Mouse (Mus musculus): Measurements from ENCODE around the gene Pofut1.

Pofut1 gene

GRCm38 (mm10) chr2:153241250-153242014 is at the start of gene Pofut1, which contains the start of gene Plagl2:
TSS of gene Pofut1 (plus strand) at chr2:153241533.
TSS of gene Plagl2 (minus strand) at chr2:153241426.
- in situ Hi-C loops (cut with MboI; ENCODE audit: unreplicated experiment in 2 of 2) = loop anchor here (5.0 to 10.0 kb wide), 3 partner anchors 53 to 103 kb away; partner anchors contain the start of genes Asxl1 (in 2 of the 2) and Kif3b (in 1 of the 2)

GRCm38 (mm10) chr2:153194255-153194654 is 47.1 kb upstream of the Pofut1 start:
- in situ Hi-C loops (cut with MboI; ENCODE audit: unreplicated experiment in 2 of 2) = no loop called here

GRCm38 (mm10) chr2:153198485-153198884 is 42.8 kb upstream of the Pofut1 start:
- in situ Hi-C loops (cut with MboI; ENCODE audit: unreplicated experiment in 2 of 2) = no loop called here

- in situ Hi-C loops (cut with MboI; ENCODE audit: unreplicated experiment in 2 of 2) = no loop called here
These were observed 42.2 kb upstream of the Pofut1 start for GRCm38 (mm10) chr2:153199114-153199513.

- in situ Hi-C loops (cut with MboI; ENCODE audit: unreplicated experiment in 2 of 2) = no loop called here
These were observed 38.6 kb upstream of the Pofut1 start for GRCm38 (mm10) chr2:153202766-153203165.

GRCm38 (mm10) chr2:153208149-153208548 is 33.2 kb upstream of the Pofut1 start:
- in situ Hi-C loops (cut with MboI; ENCODE audit: unreplicated experiment in 2 of 2) = no loop called here

GRCm38 (mm10) chr2:153209286-153209685 is 32.0 kb upstream of the Pofut1 start:
- in situ Hi-C loops (cut with MboI; ENCODE audit: unreplicated experiment in 2 of 2) = no loop called here

- in situ Hi-C loops (cut with MboI; ENCODE audit: unreplicated experiment in 2 of 2) = no loop called here
These were observed 29.9 kb upstream of the Pofut1 start for GRCm38 (mm10) chr2:153211451-153211850.

GRCm38 (mm10) chr2:153213351-153213750 is 28.0 kb upstream of the Pofut1 start:
- in situ Hi-C loops (cut with MboI; ENCODE audit: unreplicated experiment in 2 of 2) = no loop called here

- in situ Hi-C loops (cut with MboI; ENCODE audit: unreplicated experiment in 2 of 2) = no loop called here
These were observed 26.5 kb upstream of the Pofut1 start for GRCm38 (mm10) chr2:153214771-153215259.

- in situ Hi-C loops (cut with MboI; ENCODE audit: unreplicated experiment in 2 of 2) = no loop called here
These were observed 25.9 kb upstream of the Pofut1 start for GRCm38 (mm10) chr2:153215421-153215820.

- in situ Hi-C loops (cut with MboI; ENCODE audit: unreplicated experiment in 2 of 2) = no loop called here
These were observed 23.4 kb upstream of the Pofut1 start for GRCm38 (mm10) chr2:153217826-153218340.

GRCm38 (mm10) chr2:153218516-153218915 is 22.8 kb upstream of the Pofut1 start:
- in situ Hi-C loops (cut with MboI; ENCODE audit: unreplicated experiment in 2 of 2) = no loop called here

GRCm38 (mm10) chr2:153221620-153222019 is 19.7 kb upstream of the Pofut1 start:
- in situ Hi-C loops (cut with MboI; ENCODE audit: unreplicated experiment in 2 of 2) = no loop called here

- in situ Hi-C loops (cut with MboI; ENCODE audit: unreplicated experiment in 2 of 2) = no loop called here
These were observed 19.2 kb upstream of the Pofut1 start for GRCm38 (mm10) chr2:153222130-153222529.

GRCm38 (mm10) chr2:153222566-153222965 is 18.8 kb upstream of the Pofut1 start:
- in situ Hi-C loops (cut with MboI; ENCODE audit: unreplicated experiment in 2 of 2) = no loop called here

- in situ Hi-C loops (cut with MboI; ENCODE audit: unreplicated experiment in 2 of 2) = no loop called here
These were observed 16.3 kb upstream of the Pofut1 start, which contains the start of gene Tspyl3 for GRCm38 (mm10) chr2:153224946-153225594. TSS of gene Tspyl3 (minus strand) at chr2:153225441.

- in situ Hi-C loops (cut with MboI; ENCODE audit: unreplicated experiment in 2 of 2) = no loop called here
These were observed 15.8 kb upstream of the Pofut1 start for GRCm38 (mm10) chr2:153225595-153225953.

- in situ Hi-C loops (cut with MboI; ENCODE audit: unreplicated experiment in 2 of 2) = no loop called here
These were observed 13.4 kb upstream of the Pofut1 start for GRCm38 (mm10) chr2:153227959-153228358.

GRCm38 (mm10) chr2:153228523-153228922 is 12.8 kb upstream of the Pofut1 start:
- in situ Hi-C loops (cut with MboI; ENCODE audit: unreplicated experiment in 2 of 2) = no loop called here

- in situ Hi-C loops (cut with MboI; ENCODE audit: unreplicated experiment in 2 of 2) = no loop called here
These were observed 4.1 kb upstream of the Pofut1 start for GRCm38 (mm10) chr2:153237193-153237592.

All from v-Abl transformed pro-B cells (cell line).